Mouse (Mus musculus): ENCODE results near the gene Gm45808. TPM values are rescaled to one million over a fixed set of nuclear protein-coding genes. Genes with fewer than 3 reads are reported as not detected.

Gm45808 gene
- polyA plus RNA-seq, 1 experiment from 2014 or later: not detected

DNA sequence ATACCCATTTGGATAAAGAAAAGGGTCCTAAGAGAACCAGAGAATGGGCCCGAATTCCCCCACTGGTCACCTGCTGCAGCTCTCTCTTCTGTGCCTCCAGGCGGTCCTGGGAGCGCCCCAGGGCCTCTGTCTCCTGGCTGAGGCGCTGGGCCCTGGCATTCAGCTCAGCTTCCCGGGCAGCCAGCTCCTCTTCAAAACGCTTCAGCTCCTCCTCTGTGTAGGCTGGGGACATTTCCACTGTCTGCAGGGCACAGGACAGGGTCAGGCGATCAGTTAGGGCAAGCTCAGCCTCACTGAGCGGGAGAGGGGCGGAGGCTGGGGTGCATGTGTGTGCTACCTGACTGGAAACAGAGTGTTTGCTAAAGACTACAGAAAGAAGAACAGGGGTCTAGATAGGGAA lies 7.9 kb upstream of the Gm45808 start:
- no peak for TF ChIP-seq CTCF (IDR thresholded peaks at IDR 0.05; ENCODE audit: low read depth)
- H3K36me3 ChIP-seq (ENCODE audit: control insufficient read depth, insufficient read depth): peaks cover 69% of the 10 kb centered on the region
- ATAC-seq: no peak
- H3K9me3 ChIP-seq (ENCODE audit: control insufficient read depth): no peaks in the 10 kb centered on the region
- 94% methylated on average over 9 of the region's 9 CpGs for WGBS
- no peak overlapping the region for H3K27ac ChIP-seq (ENCODE audit: low read depth, low read length)
- H3K4me3 ChIP-seq (ENCODE audit: low read depth, low read length): no peak overlapping the region
- no peak overlapping the region for H3K4me2 ChIP-seq (replicated peaks; ENCODE audit: low read depth)
- no peaks in the 10 kb centered on the region for H3K4me1 ChIP-seq (replicated peaks; ENCODE audit: control insufficient read depth, insufficient read depth, low read length)
- H3K9ac ChIP-seq (ENCODE audit: low read depth, low read length): no peak overlapping the region
- no peaks in the 10 kb centered on the region for H3K27me3 ChIP-seq (replicated peaks; ENCODE audit: control insufficient read depth, insufficient read depth, low read length)

DNA sequence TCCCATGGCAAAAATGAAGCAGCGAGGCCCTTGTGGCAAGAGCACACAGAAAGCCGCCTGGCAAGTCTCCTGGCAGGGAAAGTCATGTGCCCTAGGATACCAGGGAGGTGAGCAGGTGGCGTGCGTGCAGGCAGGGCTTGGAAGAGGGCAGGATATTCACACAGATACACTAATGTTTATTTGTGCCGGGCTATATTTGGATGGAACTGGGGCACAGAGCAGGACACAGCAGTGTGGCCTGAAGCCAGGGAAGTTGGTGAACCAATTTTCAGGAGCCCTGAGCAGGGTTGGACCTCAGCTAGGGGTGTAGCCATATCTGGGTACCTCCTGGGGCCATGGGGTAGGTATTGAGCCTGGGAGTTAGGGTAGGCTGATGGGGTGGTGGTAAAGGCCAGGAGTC lies 6.3 kb upstream of the Gm45808 start:
- H3K9me3 ChIP-seq (ENCODE audit: control insufficient read depth): no peaks in the 10 kb centered on the region
- no peak for ATAC-seq
- no peak overlapping the region for H3K4me3 ChIP-seq (ENCODE audit: low read depth, low read length)
- peaks cover 54% of the 10 kb centered on the region for H3K36me3 ChIP-seq (ENCODE audit: control insufficient read depth, insufficient read depth)
- no peaks in the 10 kb centered on the region for H3K4me1 ChIP-seq (replicated peaks; ENCODE audit: control insufficient read depth, insufficient read depth, low read length)
- no peak for TF ChIP-seq CTCF (IDR thresholded peaks at IDR 0.05; ENCODE audit: low read depth)
- no peak overlapping the region for H3K27ac ChIP-seq (ENCODE audit: low read depth, low read length)
- WGBS: 86% methylated on average over 5 of the region's 5 CpGs
- no peak overlapping the region for H3K9ac ChIP-seq (ENCODE audit: low read depth, low read length)
- no peaks in the 10 kb centered on the region for H3K27me3 ChIP-seq (replicated peaks; ENCODE audit: control insufficient read depth, insufficient read depth, low read length)
- no peak overlapping the region for H3K4me2 ChIP-seq (replicated peaks; ENCODE audit: low read depth)

DNA sequence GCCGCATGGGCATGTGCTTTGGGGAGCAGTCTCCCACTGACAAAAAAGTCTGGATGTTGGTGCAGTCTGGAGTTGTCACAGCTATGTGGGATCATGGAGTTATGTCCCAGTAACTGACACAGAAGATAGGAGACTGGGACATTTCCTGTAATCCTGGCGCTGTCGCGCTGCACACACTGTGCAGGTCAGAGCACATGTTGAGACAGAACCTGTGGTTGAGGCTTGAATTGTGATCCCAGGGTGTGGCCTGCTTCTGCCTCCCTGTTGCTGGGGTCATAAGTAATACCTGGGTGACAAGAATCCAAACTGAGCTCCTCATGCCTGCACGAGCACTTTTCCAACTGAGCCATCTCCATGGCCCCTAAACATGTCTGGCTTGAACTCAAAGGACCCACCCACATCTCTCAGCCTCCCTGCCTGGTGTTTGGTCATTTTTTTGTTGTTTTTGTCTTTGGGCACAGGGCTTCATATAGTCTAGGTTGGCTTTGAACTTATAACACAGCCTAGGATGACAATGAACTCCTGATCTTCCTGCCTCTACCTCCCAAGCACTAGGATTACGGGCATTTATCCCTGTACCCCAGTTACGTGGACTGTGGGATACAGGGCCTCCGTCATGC lies 5.7 kb upstream of the Gm45808 start:
- Histone ChIP-seq H3K27ac (ENCODE audit: low read depth, low read length) (no peak overlapping the region), H3K36me3 (ENCODE audit: control insufficient read depth, insufficient read depth) (peaks cover 50% of the 10 kb centered on the region)
- WGBS: 95% methylated on average over 8 of the region's 8 CpGs

DNA sequence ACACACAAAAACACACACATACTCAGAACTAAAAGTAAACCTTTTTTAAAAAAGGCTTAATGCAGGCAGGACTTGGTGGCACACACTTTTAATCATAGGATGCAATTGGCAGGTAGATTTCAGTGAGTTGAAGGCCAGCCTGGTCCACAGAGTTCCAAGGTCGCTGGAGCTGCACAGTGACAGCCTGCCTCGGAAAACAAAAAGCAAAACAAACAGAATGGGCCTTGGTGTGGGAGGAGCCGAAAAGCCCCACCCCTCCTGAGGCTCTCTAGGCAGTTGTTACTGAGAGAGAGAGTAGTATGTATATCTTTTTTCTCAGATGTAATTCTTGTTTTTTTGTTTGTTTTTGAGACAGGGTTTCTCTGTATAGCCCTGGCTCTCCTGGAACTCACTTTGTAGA lies 4.7 kb upstream of the Gm45808 start:
- 11% methylated on average over 3 of the region's 3 CpGs for WGBS
- H3K9me3 ChIP-seq (ENCODE audit: control insufficient read depth): no peaks in the 10 kb centered on the region
- H3K4me3 ChIP-seq (ENCODE audit: low read depth, low read length): no peak overlapping the region
- TF ChIP-seq CTCF (IDR thresholded peaks at IDR 0.05; ENCODE audit: low read depth): no peak
- peak; percentile 38; the same call in 1 of the 2 replicates for ATAC-seq
- no peaks in the 10 kb centered on the region for H3K4me1 ChIP-seq (replicated peaks; ENCODE audit: control insufficient read depth, insufficient read depth, low read length)
- H3K36me3 ChIP-seq (ENCODE audit: control insufficient read depth, insufficient read depth): peaks cover 39% of the 10 kb centered on the region
- H3K27me3 ChIP-seq (replicated peaks; ENCODE audit: control insufficient read depth, insufficient read depth, low read length): no peaks in the 10 kb centered on the region
- H3K4me2 ChIP-seq (replicated peaks; ENCODE audit: low read depth): no peak overlapping the region; the same call in 1 of the 2 replicates
- no peak overlapping the region for H3K27ac ChIP-seq (ENCODE audit: low read depth, low read length)
- no peak overlapping the region for H3K9ac ChIP-seq (ENCODE audit: low read depth, low read length)

More for the DNA sequence above, 5.7 kb upstream of the Gm45808 start:
- no peaks in the 10 kb centered on the region for H3K4me1 ChIP-seq (replicated peaks; ENCODE audit: control insufficient read depth, insufficient read depth, low read length)
- TF ChIP-seq CTCF (IDR thresholded peaks at IDR 0.05; ENCODE audit: low read depth): no peak
- no peak overlapping the region for H3K9ac ChIP-seq (ENCODE audit: low read depth, low read length)
- H3K27me3 ChIP-seq (replicated peaks; ENCODE audit: control insufficient read depth, insufficient read depth, low read length): no peaks in the 10 kb centered on the region
- H3K4me2 ChIP-seq (replicated peaks; ENCODE audit: low read depth): no peak overlapping the region
- no peaks in the 10 kb centered on the region for H3K9me3 ChIP-seq (ENCODE audit: control insufficient read depth)
- ATAC-seq: no peak
- H3K4me3 ChIP-seq (ENCODE audit: low read depth, low read length): no peak overlapping the region

DNA sequence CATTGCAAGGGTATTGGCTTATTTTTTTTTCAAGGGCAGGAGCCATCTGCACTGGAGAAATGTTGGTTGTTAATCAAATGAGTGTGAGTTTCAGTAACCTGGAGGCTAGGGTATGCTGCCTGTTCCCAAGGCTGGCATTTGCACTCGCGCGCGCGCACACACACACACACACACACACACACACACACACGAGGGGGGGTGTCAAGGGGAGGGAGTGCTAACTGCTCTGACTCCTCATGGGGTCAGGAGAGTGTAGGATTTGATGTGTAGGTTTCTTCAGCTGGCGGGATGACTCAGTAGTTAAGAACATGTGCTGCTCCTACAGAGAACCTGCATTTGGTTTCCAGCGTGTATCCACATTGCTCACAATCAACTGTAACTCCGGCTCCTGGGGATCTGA lies 4.2 kb upstream of the Gm45808 start:
- peak; percentile 15; the same call in 1 of the 2 replicates for TF ChIP-seq CTCF (IDR thresholded peaks at IDR 0.05; ENCODE audit: low read depth)
- no peak overlapping the region for H3K4me3 ChIP-seq (ENCODE audit: low read depth, low read length)
- ATAC-seq: peak; percentile 22; the same call in 1 of the 2 replicates
- peaks cover 35% of the 10 kb centered on the region for H3K36me3 ChIP-seq (ENCODE audit: control insufficient read depth, insufficient read depth)
- H3K27ac ChIP-seq (ENCODE audit: low read depth, low read length): no peak overlapping the region
- H3K9ac ChIP-seq (ENCODE audit: low read depth, low read length): no peak overlapping the region
- H3K4me2 ChIP-seq (replicated peaks; ENCODE audit: low read depth): no peak overlapping the region
- no peaks in the 10 kb centered on the region for H3K27me3 ChIP-seq (replicated peaks; ENCODE audit: control insufficient read depth, insufficient read depth, low read length)
- 46% methylated on average over 9 of the region's 9 CpGs for WGBS
- H3K4me1 ChIP-seq (replicated peaks; ENCODE audit: control insufficient read depth, insufficient read depth, low read length): no peaks in the 10 kb centered on the region
- H3K9me3 ChIP-seq (ENCODE audit: control insufficient read depth): no peaks in the 10 kb centered on the region

DNA sequence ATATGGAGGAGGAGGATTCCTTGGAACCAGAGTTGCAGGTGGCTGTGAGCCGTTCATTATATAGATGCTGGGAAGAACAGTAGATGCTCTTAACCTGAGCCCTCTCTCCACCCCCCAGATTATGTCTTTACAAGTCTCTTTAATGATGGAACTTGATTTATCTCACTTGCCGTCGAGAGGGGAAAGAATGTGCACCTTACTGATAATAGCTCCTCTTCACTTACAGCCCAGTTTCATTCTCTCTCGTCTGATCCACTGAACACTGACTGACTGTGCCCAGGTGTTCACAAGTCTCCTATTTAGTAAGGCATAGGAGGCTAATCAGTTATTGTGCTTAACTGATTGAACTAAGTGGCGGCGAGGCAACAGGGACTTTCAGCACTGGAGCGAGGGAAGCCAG lies 3.0 kb upstream of the Gm45808 start:
- Histone ChIP-seq H3K4me2 (replicated peaks; ENCODE audit: low read depth) (no peak overlapping the region), H3K4me1 (replicated peaks; ENCODE audit: control insufficient read depth, insufficient read depth, low read length) (no peaks in the 10 kb centered on the region), H3K9me3 (ENCODE audit: control insufficient read depth) (no peaks in the 10 kb centered on the region), H3K27me3 (replicated peaks; ENCODE audit: control insufficient read depth, insufficient read depth, low read length) (no peaks in the 10 kb centered on the region), H3K4me3 (ENCODE audit: low read depth, low read length) (no peak overlapping the region), H3K9ac (ENCODE audit: low read depth, low read length) (no peak overlapping the region), H3K36me3 (ENCODE audit: control insufficient read depth, insufficient read depth) (peaks cover 23% of the 10 kb centered on the region), H3K27ac (ENCODE audit: low read depth, low read length) (no peak overlapping the region)
- WGBS: 67% methylated on average over 7 of the region's 7 CpGs
- no peak for TF ChIP-seq CTCF (IDR thresholded peaks at IDR 0.05; ENCODE audit: low read depth)
- no peak for ATAC-seq

Data from intestine, postnatal 0 days (tissue).